Mouse (Mus musculus) forebrain, embryonic 11.5 days (tissue): ENCODE data around the gene Qrfp. TPM values are rescaled to one million over a fixed set of nuclear protein-coding genes. Genes with fewer than 3 reads are reported as not detected.

Experiments used
- ATAC-seq: fragments of 200-750 bp; cut with Nextera tagmentation; replicated peaks from 2 replicates; pipeline ENCODE4 v1.8.0; 2017; ENCODE audit warnings: moderate TSS enrichment; ENCODE audit not compliant: low FRiP score
- DNase-seq: peaks from one replicate; pipeline ENCODE4 v3.0.0-alpha.2; 2017; ENCODE audit warnings: low spot score
- H3K27ac ChIP-seq: fragments of 300-500 bp; sonication (generic); 2 replicates; pipeline ENCODE4 v1.5.1; 2014; ENCODE audit warnings: low read depth, low read length
- H3K27me3 ChIP-seq: fragments of 300-500 bp; sonication (generic); 2 replicates; pipeline ENCODE4 v1.6.1; 2014; ENCODE audit warnings: mild to moderate bottlenecking, low read length, mixed read lengths; ENCODE audit not compliant: control insufficient read depth, insufficient read depth
- H3K36me3 ChIP-seq: fragments of 300-500 bp; sonication (generic); 2 replicates; pipeline ENCODE4 v1.6.1; 2014; ENCODE audit warnings: mild to moderate bottlenecking, low read length, moderate library complexity, mixed read lengths; ENCODE audit not compliant: control insufficient read depth, insufficient read depth
- H3K4me1 ChIP-seq: fragments of 300-500 bp; sonication (generic); replicated peaks from 2 replicates; pipeline ENCODE4 v1.6.1; 2014; ENCODE audit warnings: low read length, mixed read lengths; ENCODE audit not compliant: control insufficient read depth, insufficient read depth
- H3K4me2 ChIP-seq: fragments of 300-500 bp; sonication (generic); 2 replicates; pipeline ENCODE4 v1.6.1; 2014; ENCODE audit warnings: low read depth, mild to moderate bottlenecking, low read length, moderate library complexity, mixed read lengths; ENCODE audit not compliant: severe bottlenecking
- H3K4me3 ChIP-seq: fragments of 300-500 bp; sonication (generic); 2 replicates; pipeline ENCODE4 v1.5.1; 2014; ENCODE audit warnings: low read depth, low read length
- H3K9ac ChIP-seq: fragments of 300-500 bp; sonication (generic); 2 replicates; pipeline ENCODE4 v1.6.1; 2014; ENCODE audit warnings: low read length
- H3K9me3 ChIP-seq: fragments of 300-500 bp; sonication (generic); 2 replicates; pipeline ENCODE4 v1.6.1; 2016; ENCODE audit warnings: low read length, mixed read lengths; ENCODE audit not compliant: control insufficient read depth
- WGBS: fragments of 180-500 bp; shearing (Covaris S2); extraction: QIAGEN DNeasy Blood & Tissue Kit; methylation state at CpG from one replicate; pipeline ENCODE4 v1.1.7; 2014; 5-methylcytosine and 5-hydroxymethylcytosine counted together
- polyA plus RNA-seq: library from polyadenylated mRNA; unstranded; fragments of >200 nt; fragmentation: Nextera tagmentation; extraction: Ambion mirVana; gene quantifications from 2 replicates; pipeline ENCODE4 v1.2.1, GENCODE M21; 2014

Qrfp gene
- polyA plus RNA-seq, 1 experiment from 2014 or later, result 0.16 TPM

DNA sequence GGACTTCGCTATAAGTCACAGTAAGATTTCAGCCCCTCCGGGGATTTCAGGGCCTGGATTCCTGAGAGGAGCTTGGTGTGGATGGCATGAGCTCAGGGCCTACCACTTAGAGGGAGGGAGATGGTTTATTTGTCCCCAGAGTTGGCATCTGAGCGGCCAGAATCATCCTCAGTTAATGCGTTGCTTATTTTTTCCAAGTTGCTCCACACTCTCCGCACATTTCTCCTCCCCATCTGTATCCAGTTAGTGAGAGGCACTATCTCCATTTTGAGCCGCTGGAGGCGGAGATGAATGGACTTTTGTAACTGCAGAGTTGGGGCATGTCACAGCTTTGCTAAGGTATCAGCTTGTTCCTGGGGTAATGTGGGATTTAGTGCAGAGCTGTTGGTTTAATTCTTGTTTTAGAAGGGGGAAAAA, 49.3 kb downstream of the Qrfp start:
- peak overlapping the region; percentile 84 for H3K4me2 ChIP-seq
- no peaks in the 10 kb centered on the region for H3K36me3 ChIP-seq
- WGBS, result 9% methylated on average over 7 of the region's 7 CpGs
- H3K27me3 ChIP-seq, result no peaks in the 10 kb centered on the region
- H3K9ac ChIP-seq, result peak overlapping the region; percentile 98
- ATAC-seq (no peak), DNase-seq (no peak)
- H3K4me3 ChIP-seq, result peak overlapping the region; percentile 83
- H3K27ac ChIP-seq, result no peak overlapping the region
- no peaks in the 10 kb centered on the region for H3K9me3 ChIP-seq
- peaks cover 18% of the 10 kb centered on the region for H3K4me1 ChIP-seq

DNA sequence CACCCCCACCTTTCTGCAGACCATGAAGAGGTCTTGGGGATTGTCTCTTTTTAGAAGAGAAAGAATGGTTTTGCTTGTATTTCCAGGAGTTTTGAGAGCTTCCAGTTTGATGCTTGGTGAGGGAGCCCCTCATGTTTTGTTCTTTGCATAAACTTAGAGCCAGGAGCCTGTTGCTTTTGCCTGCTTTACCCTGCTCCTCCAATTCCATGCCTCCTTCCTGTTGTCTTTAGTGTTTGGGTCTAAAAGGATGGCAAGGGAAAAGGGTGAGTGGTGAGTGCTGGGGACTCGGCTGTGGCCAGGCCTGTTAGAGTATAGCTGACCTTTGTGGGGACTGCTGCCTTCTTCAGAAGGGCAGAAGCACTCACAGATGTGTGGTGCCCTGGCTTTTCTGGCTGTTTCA, 49.9 kb downstream of the Qrfp start:
- no peaks in the 10 kb centered on the region for H3K27me3 ChIP-seq
- H3K4me2 ChIP-seq, result peak overlapping the region; percentile 84
- H3K9me3 ChIP-seq, result no peaks in the 10 kb centered on the region
- H3K4me1 ChIP-seq, result peaks cover 18% of the 10 kb centered on the region
- peak overlapping the region; percentile 69 for H3K27ac ChIP-seq
- DNase-seq (no peak), ATAC-seq (no peak)
- H3K4me3 ChIP-seq, result peak overlapping the region; percentile 83
- H3K36me3 ChIP-seq, result no peaks in the 10 kb centered on the region
- 0% methylated on average over 1 of the region's 1 CpGs for WGBS
- peak overlapping the region; percentile 98 for H3K9ac ChIP-seq

DNA sequence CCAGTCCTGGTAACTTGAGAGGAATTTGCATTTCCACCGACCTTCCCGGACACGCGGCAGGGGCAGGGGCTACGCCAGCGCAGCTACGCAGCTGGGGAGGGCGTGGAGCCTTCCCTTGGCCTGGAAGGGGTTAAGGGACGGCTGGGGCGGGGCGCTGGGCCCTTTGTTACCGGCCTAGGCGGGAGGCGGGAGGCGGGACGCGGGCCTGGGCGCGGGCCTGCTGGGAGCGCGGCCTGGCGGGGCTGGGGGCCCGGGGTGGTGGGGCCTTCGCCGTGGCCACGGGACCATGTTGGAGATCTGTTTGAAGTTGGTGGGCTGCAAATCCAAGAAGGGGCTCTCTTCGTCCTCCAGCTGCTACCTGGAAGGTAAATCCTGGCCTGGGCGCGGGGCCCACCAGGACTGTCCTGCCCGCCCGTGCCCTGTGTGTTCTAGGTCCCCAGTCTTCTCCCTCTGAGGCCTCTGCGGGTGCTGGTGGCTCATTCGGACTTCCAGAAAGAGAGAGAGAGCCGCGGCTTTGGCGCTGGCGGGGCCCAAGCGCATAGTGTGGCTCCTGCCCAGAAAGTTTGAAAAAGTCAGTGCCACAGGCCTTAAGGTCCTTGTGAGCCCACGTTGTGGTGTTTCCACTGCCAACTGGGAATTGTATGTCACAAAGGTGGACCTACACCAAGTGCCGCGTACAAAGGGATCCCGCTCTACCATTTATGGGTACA, 50.5 kb downstream of the Qrfp start:
- peak; percentile 95 for ATAC-seq
- H3K4me2 ChIP-seq, result peak overlapping the region; percentile 84
- H3K27ac ChIP-seq, result peak overlapping the region; percentile 69
- H3K4me1 ChIP-seq, result peaks cover 18% of the 10 kb centered on the region
- DNase-seq, result peak; percentile 95
- no peaks in the 10 kb centered on the region for H3K36me3 ChIP-seq
- WGBS, result 2% methylated on average over 31 of the region's 42 CpGs
- H3K9ac ChIP-seq, result peak overlapping the region; percentile 98
- peak overlapping the region; percentile 83 for H3K4me3 ChIP-seq
- no peaks in the 10 kb centered on the region for H3K27me3 ChIP-seq
- no peaks in the 10 kb centered on the region for H3K9me3 ChIP-seq

DNA sequence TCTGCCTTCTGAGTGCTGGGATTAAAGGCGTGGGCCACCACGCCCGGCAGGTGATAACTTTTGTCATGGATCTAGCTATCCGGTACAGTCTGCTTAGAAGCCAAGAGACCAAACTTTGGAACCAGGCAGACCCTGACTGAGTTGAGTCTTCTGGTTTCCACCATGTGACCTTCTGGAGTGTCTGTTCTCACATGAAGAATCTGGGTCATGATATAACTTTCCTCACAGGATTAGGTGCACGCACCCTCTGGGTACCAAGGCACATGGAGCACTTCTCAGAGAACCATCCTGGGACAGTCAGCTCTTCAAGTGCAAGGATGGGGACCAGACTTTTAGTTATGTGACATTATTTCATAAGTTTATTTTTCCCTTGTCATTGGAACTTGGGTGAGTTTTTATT, 51.4 kb downstream of the Qrfp start:
- Histone ChIP-seq H3K4me3 (peak overlapping the region; percentile 83; the same call in 1 of the 2 replicates), H3K4me2 (peak overlapping the region; percentile 84), H3K36me3 (no peaks in the 10 kb centered on the region), H3K27ac (no peak overlapping the region), H3K9ac (peak overlapping the region; percentile 98), H3K9me3 (no peaks in the 10 kb centered on the region), H3K27me3 (no peaks in the 10 kb centered on the region), H3K4me1 (peaks cover 18% of the 10 kb centered on the region)
- WGBS, result 86% methylated on average over 5 of the region's 5 CpGs
- DNase-seq, result no peak
- ATAC-seq, result no peak

DNA sequence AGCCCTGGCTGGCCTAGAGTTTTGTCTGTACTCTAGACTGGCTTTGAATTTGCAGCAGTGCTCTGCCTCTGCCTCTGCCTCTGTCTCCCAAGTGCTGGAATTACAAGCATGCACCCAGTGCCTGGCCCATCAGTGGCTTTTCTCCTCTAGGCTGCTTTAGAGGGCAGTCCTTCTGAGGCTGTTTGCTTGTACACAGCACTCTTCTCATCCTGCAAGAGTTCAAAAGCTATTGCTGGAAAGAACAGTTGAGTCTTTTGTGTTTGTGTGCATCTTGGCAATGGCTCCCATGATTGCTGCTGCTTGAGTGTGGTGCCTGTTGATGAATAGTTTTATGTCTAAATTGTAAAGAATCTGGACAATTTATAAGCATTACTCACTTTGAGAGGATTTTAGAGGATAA, 52.9 kb downstream of the Qrfp start:
- DNase-seq, result no peak
- Histone ChIP-seq H3K4me1 (peaks cover 10% of the 10 kb centered on the region), H3K9me3 (no peaks in the 10 kb centered on the region), H3K27me3 (no peaks in the 10 kb centered on the region), H3K27ac (no peak overlapping the region), H3K36me3 (no peaks in the 10 kb centered on the region), H3K4me3 (no peak overlapping the region), H3K4me2 (no peak overlapping the region), H3K9ac (no peak overlapping the region)
- no peak for ATAC-seq

Other genes with a start within 250 kb of the Qrfp start
- 102 and 106 TPM in 2 replicates for gene Fubp3, start 237.9 kb downstream of the Qrfp start, polyA plus RNA-seq
- gene Prdm12, start 170.5 kb downstream of the Qrfp start, polyA plus RNA-seq, result 3.9 and 4.1 TPM in 2 replicates
- gene Exosc2, start 139.9 kb downstream of the Qrfp start, polyA plus RNA-seq, result 72.2 and 76.0 TPM in 2 replicates
- 53.2 and 56.7 TPM in 2 replicates for gene Abl1, start 122.2 kb downstream of the Qrfp start, polyA plus RNA-seq
- 0.24 and 0.39 TPM in 2 replicates for gene Fibcd1, start 35.4 kb upstream of the Qrfp start, polyA plus RNA-seq
- gene Lamc3, start 76.7 kb upstream of the Qrfp start, polyA plus RNA-seq, result 6.1 and 6.3 TPM in 2 replicates
- gene Aif1l, start 139.6 kb upstream of the Qrfp start, polyA plus RNA-seq, result 78.3 and 79.6 TPM in 2 replicates
- gene Nup214, start 163.9 kb upstream of the Qrfp start, polyA plus RNA-seq, result 76.0 and 81.8 TPM in 2 replicates